Mouse (Mus musculus): ENCODE results near the gene Ckap4. TPM values are rescaled to one million over a fixed set of nuclear protein-coding genes. Genes with fewer than 3 reads are reported as not detected.
"Not testable (repeated sequence)": the region's sequence is repeated elsewhere in the genome, so short reads cannot be mapped to it uniquely, and the experiment has no call there.

Gene Ckap4
- polyA plus RNA-seq, 1 experiment from 2014 or later: 75.2 TPM

DNA sequence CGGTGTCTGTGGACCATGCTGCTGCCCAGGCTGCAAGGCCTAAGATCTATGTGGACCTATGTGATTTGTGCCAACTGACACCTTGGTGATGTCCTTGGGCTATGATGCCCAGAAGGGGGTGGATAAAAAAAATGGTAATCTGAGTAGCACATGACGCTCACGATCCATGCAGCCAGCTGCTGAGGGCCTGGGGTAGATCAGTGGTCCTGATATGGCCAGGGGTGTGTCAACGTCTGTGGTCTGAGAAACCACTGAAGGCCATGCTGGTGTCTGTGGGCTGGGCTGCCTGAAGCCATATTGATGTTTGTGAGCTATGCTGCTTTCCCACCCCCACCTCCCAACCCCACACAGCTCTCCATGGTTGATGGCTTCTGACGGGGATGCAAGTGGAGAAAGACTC, 43.7 kb downstream of the Ckap4 start:
- Histone ChIP-seq H3K36me3 (no peaks in the 10 kb centered on the region), H3K27me3 (no peaks in the 10 kb centered on the region), H3K4me3 (no peak overlapping the region), H3K4me1 (replicated peaks) (peaks cover 8% of the 10 kb centered on the region), H3K9me3 (replicated peaks) (no peaks in the 10 kb centered on the region), H3K27ac (no peak overlapping the region), H3K4me2 (no peak overlapping the region), H3K9ac (no peak overlapping the region)
- ATAC-seq (replicated peaks; ENCODE audit: insufficient number of reproducible peaks, insufficient read depth, low FRiP score, low read depth): no peak
- WGBS: 80% methylated on average over 5 of the region's 5 CpGs

GRCm38 (mm10) chr10:84488315-84488714, 45.5 kb downstream of the Ckap4 start:
- Histone ChIP-seq H3K4me3 (no peak overlapping the region), H3K36me3 (no peaks in the 10 kb centered on the region), H3K4me1 (replicated peaks) (no peaks in the 10 kb centered on the region), H3K9ac (no peak overlapping the region), H3K27me3 (no peaks in the 10 kb centered on the region), H3K27ac (no peak overlapping the region), H3K9me3 (replicated peaks) (no peaks in the 10 kb centered on the region), H3K4me2 (no peak overlapping the region)
- 38% methylated on average over 6 of the region's 6 CpGs for whole genome bisulfite sequencing
- no peak for ATAC-seq (replicated peaks; ENCODE audit: insufficient number of reproducible peaks, insufficient read depth, low FRiP score, low read depth)

DNA sequence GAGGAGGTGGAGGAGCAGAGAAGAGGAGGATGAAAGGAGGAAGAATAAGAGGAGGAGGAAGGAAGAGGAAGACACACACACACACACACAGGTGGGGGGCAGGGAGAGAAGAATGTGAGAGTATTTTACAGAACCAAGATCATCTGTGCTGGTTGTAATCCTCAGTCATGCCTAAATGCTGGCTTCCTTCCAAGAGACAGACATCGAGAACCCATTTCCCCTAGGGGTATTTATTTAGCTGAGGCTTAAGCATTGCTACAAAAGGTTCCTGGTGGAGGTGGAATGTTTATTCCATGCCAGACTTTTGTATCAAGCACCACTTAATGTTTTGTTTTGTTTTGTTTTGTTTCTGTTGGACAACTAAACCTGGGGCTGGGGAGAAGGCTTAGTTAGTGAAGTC, 49.2 kb downstream of the Ckap4 start:
- Histone ChIP-seq H3K36me3 (no peaks in the 10 kb centered on the region), H3K4me2 (no peak overlapping the region), H3K27ac (no peak overlapping the region), H3K4me3 (no peak overlapping the region), H3K9ac (no peak overlapping the region), H3K27me3 (no peaks in the 10 kb centered on the region), H3K4me1 (replicated peaks) (peaks cover 10% of the 10 kb centered on the region), H3K9me3 (replicated peaks) (no peaks in the 10 kb centered on the region)
- WGBS: 41% methylated on average over 1 of the region's 1 CpGs
- ATAC-seq (replicated peaks; ENCODE audit: insufficient number of reproducible peaks, insufficient read depth, low FRiP score, low read depth): no peak

DNA sequence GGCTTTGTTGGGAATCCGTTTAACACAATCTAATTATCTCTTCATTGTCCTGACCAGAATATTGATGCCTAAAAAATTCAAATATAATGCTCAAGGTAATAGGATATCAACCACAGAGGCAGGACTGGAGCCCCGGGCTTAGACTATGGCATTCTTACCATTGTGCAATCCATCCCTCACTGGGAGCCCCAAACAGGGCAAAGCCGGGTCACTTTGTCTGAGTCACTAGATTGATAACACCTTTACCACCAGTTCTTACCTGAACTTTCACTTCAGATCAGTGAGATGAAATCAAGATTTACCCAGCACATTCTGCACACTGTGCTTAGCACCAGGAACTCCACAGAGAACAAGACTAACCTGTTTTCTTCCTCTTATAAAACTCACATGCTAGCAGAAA, 50.3 kb downstream of the Ckap4 start:
- H3K4me3 ChIP-seq: no peak overlapping the region
- H3K27ac ChIP-seq: no peak overlapping the region
- WGBS: 74% methylated on average over 3 of the region's 3 CpGs
- no peak overlapping the region for H3K4me2 ChIP-seq
- H3K27me3 ChIP-seq: no peaks in the 10 kb centered on the region
- peaks cover 10% of the 10 kb centered on the region for H3K4me1 ChIP-seq (replicated peaks)
- no peak for ATAC-seq (replicated peaks; ENCODE audit: insufficient number of reproducible peaks, insufficient read depth, low FRiP score, low read depth)
- H3K36me3 ChIP-seq: no peaks in the 10 kb centered on the region
- no peaks in the 10 kb centered on the region for H3K9me3 ChIP-seq (replicated peaks)
- no peak overlapping the region for H3K9ac ChIP-seq

GRCm38 (mm10) chr10:84483069-84483468, 50.8 kb downstream of the Ckap4 start:
- Histone ChIP-seq H3K4me3 (no peak overlapping the region), H3K27ac (no peak overlapping the region), H3K9ac (no peak overlapping the region), H3K36me3 (no peaks in the 10 kb centered on the region), H3K27me3 (no peaks in the 10 kb centered on the region), H3K4me2 (no peak overlapping the region), H3K9me3 (replicated peaks) (no peaks in the 10 kb centered on the region), H3K4me1 (replicated peaks) (peaks cover 12% of the 10 kb centered on the region)
- WGBS: 84% methylated on average over 2 of the region's 2 CpGs
- ATAC-seq (replicated peaks; ENCODE audit: insufficient number of reproducible peaks, insufficient read depth, low FRiP score, low read depth): no peak

DNA sequence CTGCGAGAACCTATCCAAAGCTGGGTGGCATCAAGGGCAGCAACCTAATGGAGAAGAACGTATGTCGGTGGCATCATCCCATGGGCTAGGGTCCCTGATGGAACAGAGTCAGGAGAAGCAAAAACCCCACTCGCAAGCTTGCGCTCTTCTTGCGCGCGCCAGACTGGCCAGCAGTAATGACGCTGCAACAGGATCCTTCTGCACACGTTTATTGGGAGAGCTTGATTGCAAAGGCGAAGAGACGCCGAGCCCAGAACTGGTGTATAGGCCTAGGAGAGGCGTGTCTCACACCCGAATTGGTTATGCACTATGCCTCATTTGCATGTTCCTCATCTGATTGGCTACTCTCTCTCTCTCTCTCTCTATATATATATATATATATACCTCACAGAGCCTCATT, 51.4 kb downstream of the Ckap4 start:
- H3K4me1 ChIP-seq (replicated peaks): peaks cover 18% of the 10 kb centered on the region
- not testable (repeated sequence) for H3K9me3 ChIP-seq (replicated peaks); H3K9ac ChIP-seq; H3K4me3 ChIP-seq; H3K36me3 ChIP-seq; ATAC-seq (replicated peaks; ENCODE audit: insufficient number of reproducible peaks, insufficient read depth, low FRiP score, low read depth); H3K27ac ChIP-seq; H3K4me2 ChIP-seq; H3K27me3 ChIP-seq
- WGBS: 92% methylated on average over 15 of the region's 15 CpGs

- H3K36me3 ChIP-seq: no peaks in the 10 kb centered on the region
- H3K9ac ChIP-seq: no peak overlapping the region
- WGBS: 63% methylated on average over 5 of the region's 5 CpGs
- H3K27me3 ChIP-seq: no peaks in the 10 kb centered on the region
- ATAC-seq (replicated peaks; ENCODE audit: insufficient number of reproducible peaks, insufficient read depth, low FRiP score, low read depth): no peak
- H3K9me3 ChIP-seq (replicated peaks): no peaks in the 10 kb centered on the region
- no peak overlapping the region for H3K4me3 ChIP-seq
- peaks cover 18% of the 10 kb centered on the region for H3K4me1 ChIP-seq (replicated peaks)
- peak overlapping the region; percentile 86 for H3K27ac ChIP-seq
- H3K4me2 ChIP-seq: peak overlapping the region; percentile 6; the same call in 1 of the 2 replicates
These were observed 52.6 kb downstream of the Ckap4 start for GRCm38 (mm10) chr10:84481327-84481671.

DNA sequence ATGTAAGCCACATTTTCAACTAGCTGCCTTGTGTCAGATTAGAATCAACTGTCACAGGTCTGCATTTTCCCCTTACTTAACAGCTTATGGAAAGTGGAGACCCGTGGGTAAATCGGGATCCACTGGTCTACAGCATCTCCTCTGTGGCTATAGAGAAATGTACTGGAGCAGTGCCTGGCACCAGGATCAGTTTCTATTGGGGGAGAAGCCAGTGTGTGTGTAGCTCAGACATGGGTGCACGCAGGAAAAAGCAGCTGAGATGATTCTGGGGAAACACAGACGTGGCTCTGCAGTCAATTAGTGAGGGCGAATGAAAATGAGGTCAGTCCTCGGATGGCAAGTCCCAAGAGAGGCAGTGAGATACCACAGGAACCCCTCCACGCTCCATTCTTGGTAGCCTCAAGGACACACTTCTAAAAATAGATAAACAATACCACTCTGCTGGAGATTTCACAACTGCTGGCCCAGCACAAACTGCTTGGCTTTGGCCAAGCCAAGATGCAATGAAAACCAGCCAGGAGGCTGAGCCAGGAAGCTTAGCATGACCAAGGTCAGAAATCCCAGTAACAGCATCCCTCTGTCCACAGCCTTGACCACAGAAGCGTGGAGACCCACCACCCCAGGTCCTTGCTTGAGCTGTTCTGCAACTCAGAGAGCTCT, 53.1 kb downstream of the Ckap4 start:
- 0 out of 2 replicates have a peak, but pooled peaks have one; percentile 40 for ATAC-seq (replicated peaks; ENCODE audit: insufficient number of reproducible peaks, insufficient read depth, low FRiP score, low read depth)
- Histone ChIP-seq H3K27me3 (no peaks in the 10 kb centered on the region), H3K4me3 (no peak overlapping the region), H3K9me3 (replicated peaks) (no peaks in the 10 kb centered on the region), H3K27ac (peak overlapping the region; percentile 86), H3K4me2 (peak overlapping the region; percentile 6; the same call in 1 of the 2 replicates), H3K36me3 (no peaks in the 10 kb centered on the region), H3K9ac (no peak overlapping the region), H3K4me1 (replicated peaks) (peaks cover 18% of the 10 kb centered on the region)
- WGBS: 32% methylated on average over 8 of the region's 8 CpGs

DNA sequence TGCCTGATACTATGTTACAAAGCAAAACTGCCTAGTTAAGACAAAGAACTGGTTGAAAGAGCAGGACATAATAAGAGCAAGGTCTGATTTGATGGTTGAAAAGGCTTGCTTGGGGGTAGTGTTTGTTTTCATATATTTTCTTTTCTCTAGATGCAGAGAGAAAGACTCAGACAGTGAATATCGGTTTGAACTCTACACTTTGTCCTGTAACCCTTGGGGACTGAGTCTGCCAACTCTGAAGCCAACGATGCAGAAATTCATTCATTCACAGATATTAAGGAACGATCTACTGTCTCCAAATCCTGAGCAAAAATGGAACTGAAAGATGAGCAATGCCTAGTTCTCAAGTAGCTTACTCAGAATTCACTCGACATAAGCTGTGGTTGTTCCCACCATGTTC, 53.7 kb downstream of the Ckap4 start:
- H3K4me2 ChIP-seq: no peak overlapping the region
- H3K27ac ChIP-seq: no peak overlapping the region
- H3K36me3 ChIP-seq: no peaks in the 10 kb centered on the region
- H3K9ac ChIP-seq: no peak overlapping the region
- no peak overlapping the region for H3K4me3 ChIP-seq
- H3K9me3 ChIP-seq (replicated peaks): no peaks in the 10 kb centered on the region
- H3K4me1 ChIP-seq (replicated peaks): peaks cover 18% of the 10 kb centered on the region
- no peaks in the 10 kb centered on the region for H3K27me3 ChIP-seq
- WGBS: 84% methylated on average over 4 of the region's 4 CpGs
- no peak for ATAC-seq (replicated peaks; ENCODE audit: insufficient number of reproducible peaks, insufficient read depth, low FRiP score, low read depth)

- ATAC-seq (replicated peaks; ENCODE audit: insufficient number of reproducible peaks, insufficient read depth, low FRiP score, low read depth): no peak
- Histone ChIP-seq H3K9ac (no peak overlapping the region), H3K4me3 (no peak overlapping the region), H3K27me3 (no peaks in the 10 kb centered on the region), H3K36me3 (no peaks in the 10 kb centered on the region), H3K4me2 (no peak overlapping the region), H3K27ac (no peak overlapping the region), H3K4me1 (replicated peaks) (peaks cover 18% of the 10 kb centered on the region), H3K9me3 (replicated peaks) (no peaks in the 10 kb centered on the region)
- WGBS: 35% methylated on average over 3 of the region's 3 CpGs
These were observed 56.2 kb downstream of the Ckap4 start for GRCm38 (mm10) chr10:84477613-84478076.

GRCm38 (mm10) chr10:84477045-84477612, 56.7 kb downstream of the Ckap4 start:
- Histone ChIP-seq H3K27me3 (no peaks in the 10 kb centered on the region), H3K9me3 (replicated peaks) (no peaks in the 10 kb centered on the region), H3K4me1 (replicated peaks) (peaks cover 18% of the 10 kb centered on the region), H3K4me2 (no peak overlapping the region), H3K9ac (no peak overlapping the region), H3K36me3 (no peaks in the 10 kb centered on the region), H3K27ac (no peak overlapping the region), H3K4me3 (no peak overlapping the region)
- 64% methylated on average over 4 of the region's 4 CpGs for WGBS
- ATAC-seq (replicated peaks; ENCODE audit: insufficient number of reproducible peaks, insufficient read depth, low FRiP score, low read depth): no peak

Data from heart, embryonic 15.5 days (tissue).